Mouse (Mus musculus): Measurements from ENCODE around the gene Spdye4a. TPM values are rescaled to one million over a fixed set of nuclear protein-coding genes. Genes with fewer than 3 reads are reported as not detected.

Gene Spdye4a
- polyA plus RNA-seq, 1 experiment from 2014 or later, result not detected

Other genes with a start within 250 kb of the Spdye4a start
- gene Rnf216, start 113.9 kb downstream of the Spdye4a start, polyA plus RNA-seq (2014; fragmentation: Nextera tagmentation; extraction: Ambion mirVana), result 28.7 and 48.3 TPM in 2 replicates
- gene Olfr718-ps1, start 79.3 kb downstream of the Spdye4a start, polyA plus RNA-seq (2014; fragmentation: Nextera tagmentation; extraction: Ambion mirVana), result 0.05 TPM in 1 of 2 replicates, not detected in the other
- gene Rbak, start 46.1 kb downstream of the Spdye4a start, polyA plus RNA-seq (2014; fragmentation: Nextera tagmentation; extraction: Ambion mirVana), result 11.3 and 16.1 TPM in 2 replicates
- gene Spdye4b, start 45.9 kb downstream of the Spdye4a start, polyA plus RNA-seq (2014; fragmentation: Nextera tagmentation; extraction: Ambion mirVana), result not detected in 2 replicates
- gene Zfp12, start 8.3 kb upstream of the Spdye4a start, polyA plus RNA-seq (2014; fragmentation: Nextera tagmentation; extraction: Ambion mirVana), result 11.4 and 19.6 TPM in 2 replicates
- gene Zfp316, start 43.1 kb upstream of the Spdye4a start, polyA plus RNA-seq (2014; fragmentation: Nextera tagmentation; extraction: Ambion mirVana), result 2.2 and 2.5 TPM in 2 replicates
- 0.06 and 0.08 TPM in 2 replicates for gene Zfp853, start 66.7 kb upstream of the Spdye4a start, polyA plus RNA-seq (2014; fragmentation: Nextera tagmentation; extraction: Ambion mirVana)
- gene E130309D02Rik, start 88.5 kb upstream of the Spdye4a start, polyA plus RNA-seq (2014; fragmentation: Nextera tagmentation; extraction: Ambion mirVana), result 34.5 and 39.9 TPM in 2 replicates
- 63.4 and 86.2 TPM in 2 replicates for gene Zdhhc4, start 102.4 kb upstream of the Spdye4a start, polyA plus RNA-seq (2014; fragmentation: Nextera tagmentation; extraction: Ambion mirVana)
- 0.06 and 0.20 TPM in 2 replicates for gene Grid2ip, start 130.4 kb upstream of the Spdye4a start, polyA plus RNA-seq (2014; fragmentation: Nextera tagmentation; extraction: Ambion mirVana)
- gene Kdelr2, start 176.9 kb upstream of the Spdye4a start, polyA plus RNA-seq (2014; fragmentation: Nextera tagmentation; extraction: Ambion mirVana), result 351 and 359 TPM in 2 replicates
- 5.4 and 7.2 TPM in 2 replicates for gene Daglb, start 237.7 kb upstream of the Spdye4a start, polyA plus RNA-seq (2014; fragmentation: Nextera tagmentation; extraction: Ambion mirVana)

All from kidney, embryonic 14.5 days (tissue).